Mouse (Mus musculus) thymus, adult 18-20 months (tissue): Measurements from ENCODE around the gene Olfr1206.

Experiments
- DNase-seq, 2 experiments: peaks; one replicate each; pipeline ENCODE4 v3.0.0; 2022; ENCODE audit warnings: mixed read lengths in 2 of 2

Olfr1206 gene

DNA sequence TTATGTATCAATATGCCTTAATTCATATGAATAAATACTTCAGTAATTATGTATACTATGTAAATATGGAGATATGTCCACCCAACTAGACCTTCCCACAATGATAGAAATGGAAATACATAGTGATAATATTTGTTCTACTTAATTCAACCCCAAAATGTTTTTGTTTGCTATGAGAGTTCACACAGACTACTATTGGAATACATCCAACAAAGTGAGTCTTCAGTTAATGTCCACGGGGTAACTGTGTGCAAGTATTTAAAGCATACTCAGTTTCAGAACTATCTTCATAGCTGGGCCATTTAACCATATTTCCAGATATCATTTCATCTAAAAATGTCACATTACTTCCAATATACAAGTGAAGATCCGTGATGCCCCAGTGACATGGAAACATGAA, at the start of gene Olfr1206:
Olfr1206 (plus strand) TSS at position 301 of the 400 bp plus-strand sequence.
- DNase-seq: no peak

GRCm38 (mm10) chr2:88814196-88814595, 48.8 kb upstream of the Olfr1206 start, which contains the start of gene Olfr1202:
Gene Olfr1202, plus strand, starts transcription at chr2:88814496.
- no peak for DNase-seq

GRCm38 (mm10) chr2:88829437-88829836, 33.6 kb upstream of the Olfr1206 start, which contains the start of gene Olfr1205:
Gene Olfr1205, plus strand, starts transcription at chr2:88829737.
- DNase-seq: no peak

- DNase-seq: no peak
These were observed 24.6 kb upstream of the Olfr1206 start for GRCm38 (mm10) chr2:88838477-88838876.

- no peak for DNase-seq
These were observed 14.0 kb upstream of the Olfr1206 start, which contains the start of gene Olfr1204 for GRCm38 (mm10) chr2:88848992-88849391. Gene Olfr1204, plus strand, starts transcription at chr2:88849292.

- no peak for DNase-seq
These were observed 39.2 kb downstream of the Olfr1206 start, which contains the start of gene Olfr1208 for GRCm38 (mm10) chr2:88902211-88902610. Gene Olfr1208, minus strand, starts transcription at chr2:88902311.

DNA sequence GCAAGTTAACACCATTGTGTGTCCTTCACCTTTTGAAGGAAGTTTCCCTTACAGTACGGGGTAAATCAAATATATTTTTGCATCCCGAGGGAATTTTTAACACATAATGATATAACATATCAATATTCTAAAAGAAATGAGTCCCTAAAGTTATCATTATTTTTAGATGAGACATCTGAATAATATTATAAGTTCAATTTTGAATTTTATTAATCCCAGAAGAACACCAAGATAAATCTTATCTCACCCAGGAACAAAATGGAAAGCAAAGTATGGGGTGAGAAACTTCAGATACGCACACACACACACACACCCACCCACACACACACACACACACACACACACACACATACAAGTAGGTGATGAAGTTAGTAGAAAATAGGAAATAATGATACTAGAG, 52.0 kb downstream of the Olfr1206 start, which contains the start of gene Olfr1209:
Olfr1209 (minus strand) TSS at position 101 of the 400 bp plus-strand sequence.
- no peak for DNase-seq
